Mouse (Mus musculus) v-Abl transformed pro-B cells (cell line): ENCODE data around the gene Zfp36.

Experiments
- in situ Hi-C, 2 experiments: fragments of 400-800 bp; cut with MboI; formaldehyde crosslinking; loops; one replicate each; pipeline ENCODE4 v1.15.1; 2025; ENCODE audit not compliant: unreplicated experiment in 2 of 2

Zfp36 gene

GRCm38 (mm10) chr7:28380237-28381016, at the start of gene Zfp36:
Zfp36 (minus strand) TSS chr7:28380253.
- in situ Hi-C loops = loop anchor here in 1 of 2 experiments (25.0 kb wide), 1 partner anchor 918 kb away; the partner anchor contains the start of gene Sertad3

GRCm38 (mm10) chr7:28427738-28428137, 47.7 kb upstream of the Zfp36 start:
- in situ Hi-C loops = loop anchor here in 1 of 2 experiments (25.0 kb wide), 1 partner anchor 310 kb away; the partner anchor contains the start of genes Mrps12 and Sars2

- in situ Hi-C loops = no loop called here
Measured at GRCm38 (mm10) chr7:28423018-28423417, 43.0 kb upstream of the Zfp36 start.

- in situ Hi-C loops = no loop called here
Measured at GRCm38 (mm10) chr7:28419416-28419815, 39.4 kb upstream of the Zfp36 start.

- in situ Hi-C loops = no loop called here
Measured at GRCm38 (mm10) chr7:28418096-28418670, 38.1 kb upstream of the Zfp36 start.

- in situ Hi-C loops = no loop called here
Measured at GRCm38 (mm10) chr7:28417368-28417767, 37.3 kb upstream of the Zfp36 start.

GRCm38 (mm10) chr7:28412826-28413225, 32.8 kb upstream of the Zfp36 start:
- in situ Hi-C loops = no loop called here

GRCm38 (mm10) chr7:28410841-28411475, 30.9 kb upstream of the Zfp36 start:
- in situ Hi-C loops = no loop called here

GRCm38 (mm10) chr7:28401942-28402341, 21.9 kb upstream of the Zfp36 start:
- in situ Hi-C loops = no loop called here

- in situ Hi-C loops = no loop called here
Measured at GRCm38 (mm10) chr7:28401030-28401429, 21.0 kb upstream of the Zfp36 start.

- in situ Hi-C loops = loop anchor here in 1 of 2 experiments (25.0 kb wide), 1 partner anchor 937 kb away; the partner anchor contains the start of gene Sertad3
Measured at GRCm38 (mm10) chr7:28398696-28399340, 18.8 kb upstream of the Zfp36 start.

GRCm38 (mm10) chr7:28398000-28398399, 17.9 kb upstream of the Zfp36 start:
- in situ Hi-C loops = loop anchor here in 1 of 2 experiments (25.0 kb wide), 1 partner anchor 936 kb away; the partner anchor contains the start of gene Sertad3

GRCm38 (mm10) chr7:28395425-28395824, 15.4 kb upstream of the Zfp36 start:
- in situ Hi-C loops = loop anchor here in 1 of 2 experiments (25.0 kb wide), 1 partner anchor 933 kb away; the partner anchor contains the start of gene Sertad3

- in situ Hi-C loops = loop anchor here in 1 of 2 experiments (25.0 kb wide), 1 partner anchor 931 kb away; the partner anchor contains the start of gene Sertad3
Measured at GRCm38 (mm10) chr7:28393272-28393951, 13.4 kb upstream of the Zfp36 start.

GRCm38 (mm10) chr7:28392429-28393271, 12.6 kb upstream of the Zfp36 start, which contains the start of the genes Med29 and Paf1:
Med29 (minus strand) TSS chr7:28392708.
Paf1 (plus strand) TSS chr7:28392951.
- in situ Hi-C loops = loop anchor here in 1 of 2 experiments (25.0 kb wide), 1 partner anchor 930 kb away; the partner anchor contains the start of gene Sertad3

GRCm38 (mm10) chr7:28390331-28390730, 10.3 kb upstream of the Zfp36 start:
- in situ Hi-C loops = loop anchor here in 1 of 2 experiments (25.0 kb wide), 1 partner anchor 928 kb away; the partner anchor contains the start of gene Sertad3

- in situ Hi-C loops = loop anchor here in 1 of 2 experiments (25.0 kb wide), 1 partner anchor 925 kb away; the partner anchor contains the start of gene Sertad3
Measured at GRCm38 (mm10) chr7:28387384-28387783, 7.3 kb upstream of the Zfp36 start.

- in situ Hi-C loops = loop anchor here in 1 of 2 experiments (25.0 kb wide), 1 partner anchor 925 kb away; the partner anchor contains the start of gene Sertad3
Measured at GRCm38 (mm10) chr7:28386877-28387276, 6.8 kb upstream of the Zfp36 start.
